ENCODE assay signal across 1 mouse cellular context in the genomic region with DNA sequence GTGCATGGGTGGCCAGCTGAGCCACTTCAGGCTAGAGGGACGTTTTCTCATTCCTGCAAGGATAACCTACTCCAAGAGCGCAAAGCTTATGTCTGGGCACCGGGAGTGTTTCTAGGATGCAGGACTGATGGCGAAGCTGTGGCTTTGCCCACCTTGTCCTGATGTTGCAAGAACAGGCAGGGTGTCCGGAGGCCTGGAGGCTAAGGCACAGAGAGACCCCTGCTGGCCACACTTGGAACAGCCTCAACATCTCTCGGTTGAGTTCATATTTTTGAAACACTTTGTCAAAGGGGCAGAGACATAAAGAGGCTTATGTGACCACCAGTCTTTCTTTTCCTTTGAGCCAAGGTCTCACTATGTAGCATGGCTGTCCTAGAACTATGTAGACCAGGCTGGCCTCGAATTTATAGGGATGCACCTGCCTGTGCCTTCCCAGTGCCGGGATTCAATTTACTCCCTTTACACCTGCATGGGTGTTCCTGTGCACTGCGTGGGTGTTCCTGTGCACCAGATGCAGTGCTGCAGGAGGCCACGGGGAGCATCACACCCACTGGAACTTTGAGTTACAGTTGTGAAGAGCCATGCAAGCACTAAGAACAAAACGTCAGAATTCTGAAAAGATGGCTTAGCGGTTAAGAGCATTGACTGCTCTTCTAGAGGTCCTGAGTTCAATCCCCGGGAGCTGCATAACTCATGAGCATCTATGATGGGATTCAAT.
TF ChIP-seq lines count a peak whose summit lies in the region.

No protein-coding gene starts in this region.

TF ChIP-seq in ES-E14, 5 proteins besides CTCF, POLR2A, EP300 and RAD21:
- TF ChIP-seq ZNF384 (IDR thresholded peaks at IDR 0.05; ENCODE audit: low read depth, low read length) (no peak), MAFK (IDR thresholded peaks at IDR 0.05; ENCODE audit: insufficient read depth, low read depth, low read length) (no peak), HCFC1 (IDR thresholded peaks at IDR 0.05; ENCODE audit: borderline replicate concordance, insufficient read depth, low read length) (no peak), CHD2 (IDR thresholded peaks at IDR 0.05; ENCODE audit: low read depth, low read length) (no peak), ZC3H11A (IDR thresholded peaks at IDR 0.05; ENCODE audit: borderline replicate concordance, low read depth, low read length) (no peak)
